Mouse (Mus musculus) lung, postnatal 0 days (tissue): Measurements from ENCODE around the gene Lmntd1.

Source experiments
- CTCF ChIP-seq: IDR thresholded peaks from 2 replicates; pipeline ENCODE4 v1.5.1; 2016; ENCODE audit warnings: antibody characterized with exemption, mild to moderate bottlenecking
- EP300 ChIP-seq: IDR thresholded peaks from 2 replicates; pipeline ENCODE4 v1.6.1; 2016; ENCODE audit warnings: antibody characterized with exemption, mild to moderate bottlenecking, control low read depth

DNA sequence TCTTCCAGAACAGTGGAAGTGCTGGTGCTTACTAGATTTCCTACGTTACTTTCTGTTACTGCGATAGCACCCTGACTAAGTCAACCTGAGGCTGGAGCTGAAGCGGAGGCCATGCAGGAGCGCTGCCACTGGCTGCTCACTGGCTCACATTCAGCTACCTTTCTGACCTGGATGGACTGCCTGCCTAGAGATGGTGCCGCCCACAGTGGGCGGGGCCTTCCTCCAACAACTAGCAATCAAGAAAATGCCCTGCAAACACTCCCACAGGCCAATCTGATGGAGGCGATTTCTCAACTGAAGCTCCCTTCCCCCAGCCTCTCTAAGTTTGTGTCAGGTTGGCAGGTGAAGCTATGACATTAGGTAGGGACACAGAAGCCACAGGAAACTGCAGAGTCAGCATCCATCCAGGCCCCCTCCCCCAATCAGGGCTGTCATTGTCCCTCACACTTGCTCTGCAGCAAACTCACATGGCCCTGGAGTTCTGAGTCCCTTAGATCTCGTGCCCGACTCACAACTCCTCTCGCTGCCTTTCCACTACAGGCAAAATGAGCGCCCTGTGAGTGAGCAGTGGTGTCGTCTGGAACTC, 252.9 kb downstream of the Lmntd1 start:
- TF ChIP-seq EP300 (no peak), CTCF (no peak)
